Mouse (Mus musculus) lung, adult 2 months (tissue): ENCODE data around the gene Stx11.

ENCODE experiments used
- CTCF ChIP-seq: fragments of 200-500 bp; IDR thresholded peaks from 2 replicates; pipeline ENCODE4 v1.5.1; 2011; ENCODE audit warnings: mild to moderate bottlenecking, low read length, control low read depth; ENCODE audit not compliant: insufficient read depth
- POLR2A ChIP-seq: fragments of 200-500 bp; IDR thresholded peaks from 2 replicates; pipeline ENCODE4 v1.6.1; 2011; ENCODE audit warnings: low read depth, mild to moderate bottlenecking, control low read depth, low read length, borderline replicate concordance; ENCODE audit errors: extremely low read depth

DNA sequence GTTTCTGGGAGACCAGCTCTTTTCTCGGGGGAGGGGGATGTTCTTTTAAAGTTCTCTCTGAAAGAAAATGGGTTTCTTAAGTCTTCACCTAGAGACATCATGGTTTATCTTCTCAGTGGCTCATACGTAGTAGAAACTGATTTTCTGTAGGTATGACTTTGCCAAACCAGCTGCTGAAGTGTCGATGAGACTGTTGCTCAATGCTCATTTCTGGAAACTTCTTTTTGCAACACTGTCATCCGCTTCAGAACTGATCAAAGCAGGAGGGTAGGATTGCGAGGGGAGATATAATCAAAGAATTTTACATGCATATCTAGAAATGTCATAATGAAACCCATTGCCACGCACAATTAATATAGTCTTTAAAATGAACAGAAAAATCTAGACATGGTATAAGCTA lies 10.5 kb upstream of the Stx11 start:
- TF ChIP-seq POLR2A (no peak), CTCF (no peak)
